Mouse (Mus musculus): ENCODE data around the gene Dcaf6.

GRCm38 (mm10) chr1:165373839-165374238 is 86.4 kb downstream of the Dcaf6 start:
- no peak for TF ChIP-seq CTCF (IDR thresholded peaks at IDR 0.05; ENCODE audit: control insufficient read depth, insufficient read depth, insufficient replicate concordance, low read depth, low read length)
- TF ChIP-seq POLR2A (IDR thresholded peaks at IDR 0.05; ENCODE audit: control insufficient read depth, low read depth, low read length), result no peak
